Comparison of ENCODE assay signal across 21 mouse cellular contexts in the genomic region with DNA sequence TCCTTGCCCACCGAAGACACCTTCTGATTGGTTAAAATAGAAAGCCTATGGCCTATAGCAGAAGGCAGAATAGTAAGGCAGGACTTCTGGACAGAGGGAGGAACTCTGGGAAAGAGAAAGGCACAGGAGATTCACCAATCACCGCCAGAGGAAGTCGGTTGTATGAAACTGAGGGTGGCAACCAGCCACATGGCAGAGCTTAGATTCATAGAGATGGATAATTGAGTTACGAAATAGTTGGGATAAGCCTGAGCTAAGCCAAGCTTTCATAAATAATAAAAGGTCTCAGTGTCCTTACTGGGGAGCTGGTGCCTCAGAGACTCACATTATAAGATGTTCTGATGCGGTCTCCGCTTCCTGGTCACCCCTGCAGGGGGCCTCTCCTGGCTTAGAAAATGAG.
DNase-seq lines count a peak whose midpoint lies in the region; ATAC-seq and TF ChIP-seq lines count a peak whose summit lies in the region.
"Had no signal": no experiment of that assay in that cellular context is flagged by ENCODE, and none has a peak within 500 bp of the region (broad histone marks: within the 10 kb centered on the region; RNA-seq: fewer than 3 reads in every experiment).

No protein-coding gene starts in this region.

- DNase-seq in adrenal gland, postnatal 10 days = peak; percentile 41
- DNase-seq in adrenal gland, adult 18-20 months (ENCODE audit: low spot score in 2 of 2) = no peak
- DNase-seq in liver, adult 2 months (ENCODE audit: extremely low read depth, low read depth, low spot score) = peak; percentile 76
- DNase-seq in urinary bladder, postnatal 14 days (ENCODE audit: low spot score) = peak; percentile 24
- DNase-seq in urinary bladder, adult 18-20 months (ENCODE audit: low spot score in 2 of 2) = no peak
- DNase-seq: cerebellum, adult 9-10 months; heart, adult 2 months; heart, postnatal 14 days; kidney, adult 9 months; kidney, postnatal 14 days; thymus, postnatal 25 days had no signal

- no peak for ATAC-seq in liver, embryonic 12.5 days
- no peak for ATAC-seq in megakaryocyte, adult 5-6 weeks (ENCODE audit: poor library complexity, severe bottlenecking)
- ATAC-seq: forebrain, embryonic 16.5 days; hindbrain, postnatal 0 days; intestine, embryonic 16.5 days had no signal

- H3K27ac ChIP-seq in liver, adult 2 months (replicated peaks; ENCODE audit: insufficient read depth, low read depth, low read length) = no peak overlapping the region
- H3K27ac ChIP-seq in liver, embryonic 12.5 days = no peak overlapping the region
- H3K27ac ChIP-seq: embryonic facial prominence, embryonic 15.5 days; forebrain, embryonic 10.5 days; heart, adult 2 months; heart, embryonic 13.5 days; hindbrain, postnatal 0 days; lung, embryonic 15.5 days had no signal

- H3K4me1 ChIP-seq in liver, adult 2 months (ENCODE audit: control insufficient read depth, insufficient read depth, low read length) = no peaks in the 10 kb centered on the region; the same call in 1 of the 2 replicates
- H3K4me1 ChIP-seq in liver, embryonic 12.5 days = no peaks in the 10 kb centered on the region
- H3K4me1 ChIP-seq: heart, embryonic 13.5 days; lung, embryonic 15.5 days had no signal

- no peak overlapping the region for H3K9ac ChIP-seq in liver, adult 2 months (ENCODE audit: low read depth, low read length)
- H3K9ac ChIP-seq in liver, embryonic 12.5 days = no peak overlapping the region
- H3K9ac ChIP-seq: embryonic facial prominence, embryonic 15.5 days; heart, embryonic 13.5 days; lung, embryonic 15.5 days had no signal

- no peaks in the 10 kb centered on the region; the same call in 1 of the 2 replicates for H3K27me3 ChIP-seq in liver, adult 2 months (ENCODE audit: control insufficient read depth, insufficient read depth, low read length)
- H3K27me3 ChIP-seq in liver, embryonic 12.5 days (replicated peaks) = no peaks in the 10 kb centered on the region
- H3K27me3 ChIP-seq: embryonic facial prominence, embryonic 15.5 days; heart, embryonic 13.5 days; lung, embryonic 15.5 days had no signal

- no peak overlapping the region for H3K4me3 ChIP-seq in liver, adult 2 months (ENCODE audit: insufficient read depth, low read depth, low read length)
- no peak overlapping the region for H3K4me3 ChIP-seq in liver, embryonic 12.5 days
- H3K4me3 ChIP-seq: embryonic facial prominence, embryonic 15.5 days; forebrain, embryonic 10.5 days; heart, adult 2 months; heart, embryonic 13.5 days; lung, embryonic 15.5 days had no signal

- H3K36me3 ChIP-seq in liver, adult 2 months (ENCODE audit: control insufficient read depth, insufficient read depth, low read length) = no peaks in the 10 kb centered on the region
- no peaks in the 10 kb centered on the region for H3K36me3 ChIP-seq in liver, embryonic 12.5 days
- H3K36me3 ChIP-seq: embryonic facial prominence, embryonic 15.5 days; forebrain, embryonic 10.5 days; heart, embryonic 13.5 days; lung, embryonic 15.5 days had no signal

- no peak for TF ChIP-seq POLR2A in liver, adult 2 months (IDR thresholded peaks at IDR 0.05; ENCODE audit: extremely low read depth, insufficient read depth, low read length)

- H3K9me3 ChIP-seq in liver, embryonic 12.5 days (replicated peaks) = no peaks in the 10 kb centered on the region
- H3K9me3 ChIP-seq: embryonic facial prominence, embryonic 15.5 days; forebrain, embryonic 10.5 days; heart, embryonic 13.5 days; lung, embryonic 15.5 days had no signal

- H3K79me2 ChIP-seq in liver, adult 2 months (ENCODE audit: control insufficient read depth, insufficient read depth, low read length) = no peaks in the 10 kb centered on the region

- TF ChIP-seq CTCF in liver, adult 2 months (IDR thresholded peaks at IDR 0.05; ENCODE audit: low read depth, low read length) = no peak

- 56% methylated on average over 6 of the region's 6 CpGs for WGBS in liver, adult 2 months
- 73% methylated on average over 6 of the region's 6 CpGs for WGBS in liver, embryonic 12.5 days (ENCODE audit: insufficient replicate concordance)

- H3K4me2 ChIP-seq in liver, embryonic 12.5 days = no peak overlapping the region
- H3K4me2 ChIP-seq: embryonic facial prominence, embryonic 15.5 days; heart, embryonic 13.5 days; liver, embryonic 11.5 days; lung, embryonic 15.5 days had no signal

Comparison
In these comparisons a context has a peak if more than half of its experiments do, and no peak if none do; other contexts are left out.
1. DNase-seq: peak in adrenal gland, postnatal 10 days (single experiment), liver, adult 2 months (single experiment) and urinary bladder, postnatal 14 days (single experiment); none in adrenal gland, adult 18-20 months (0 of 2) and urinary bladder, adult 18-20 months (0 of 2).